Comparison of ENCODE assay signal across 8 mouse cellular contexts in the genomic region with DNA sequence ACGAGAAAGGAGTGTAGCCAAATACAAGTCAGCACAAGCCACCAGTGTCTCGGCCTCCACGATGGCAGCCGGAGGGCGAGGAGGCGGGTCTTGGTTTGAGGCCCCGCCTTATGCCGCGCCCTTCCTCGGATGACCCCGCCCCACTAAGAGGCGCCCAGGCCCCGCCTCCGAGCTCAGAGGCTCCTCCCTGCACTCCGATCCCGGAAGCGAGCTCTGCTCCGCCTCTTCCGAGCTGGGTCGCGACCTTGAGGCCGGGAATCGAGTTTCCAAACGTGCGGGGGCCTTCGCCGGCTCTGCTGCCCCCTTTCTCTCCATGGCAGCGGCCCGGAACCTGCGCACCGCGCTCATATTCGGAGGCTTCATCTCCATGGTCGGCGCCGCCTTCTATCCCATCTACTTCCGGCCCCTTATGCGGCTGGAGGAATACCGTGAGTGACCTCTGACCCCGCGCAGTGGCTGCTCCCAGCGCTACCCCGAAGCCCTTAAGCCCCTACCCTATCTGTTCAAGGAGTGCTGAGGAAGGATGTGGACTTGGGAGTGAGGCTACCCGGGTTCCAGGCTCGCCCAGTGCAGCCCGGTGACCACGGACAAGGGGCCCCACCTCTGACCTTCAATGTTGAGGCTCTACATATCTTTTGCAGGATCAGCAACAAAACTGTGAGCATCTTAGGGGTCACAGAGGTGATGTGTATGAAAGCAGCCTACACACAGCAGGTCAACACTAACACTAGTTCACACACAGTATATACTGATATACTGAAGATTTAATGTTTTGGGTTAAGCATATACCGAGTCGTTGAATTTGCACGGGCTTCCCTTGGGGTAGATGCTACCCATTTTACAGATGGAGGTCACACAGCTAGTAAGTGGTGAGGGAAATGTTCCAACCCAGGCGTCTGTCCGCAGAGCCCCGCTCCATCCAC. TPM values are rescaled to one million over a fixed set of nuclear protein-coding genes. Genes with fewer than 3 reads are reported as not detected.
DNase-seq lines count a peak whose midpoint lies in the region; ATAC-seq and TF ChIP-seq lines count a peak whose summit lies in the region.

TSS of gene Smim20 (plus strand) at position 153 of the 923 bp plus-strand sequence.

- H3K36me3 ChIP-seq in ES-E14 (ENCODE audit: control insufficient read depth, insufficient read depth, low read length, poor library complexity, severe bottlenecking) = peaks cover 2% of the 10 kb centered on the region; the same call in 1 of the 2 replicates
- H3K36me3 ChIP-seq in forebrain, embryonic 15.5 days = no peaks in the 10 kb centered on the region
- H3K36me3 ChIP-seq in lung, embryonic 16.5 days (ENCODE audit: control insufficient read depth, insufficient read depth, low read length) = no peaks in the 10 kb centered on the region

- peak within 1 kb of the TSS; percentile 63 for H3K4me2 ChIP-seq in forebrain, embryonic 15.5 days (replicated peaks)
- peak within 1 kb of the TSS; percentile 73 for H3K4me2 ChIP-seq in lung, embryonic 16.5 days (ENCODE audit: low read depth, low read length)

- peak within 1 kb of the TSS; percentile 86 for H3K9ac ChIP-seq in ES-E14 (ENCODE audit: insufficient read depth, low read depth, low read length, poor library complexity, severe bottlenecking)
- peak within 1 kb of the TSS; percentile 40 for H3K9ac ChIP-seq in forebrain, embryonic 15.5 days (replicated peaks)
- peak within 1 kb of the TSS; percentile 75 for H3K9ac ChIP-seq in lung, embryonic 16.5 days (ENCODE audit: low read length)

- H3K27me3 ChIP-seq in forebrain, embryonic 15.5 days = no peaks in the 10 kb centered on the region
- H3K27me3 ChIP-seq in lung, embryonic 16.5 days (ENCODE audit: control insufficient read depth, insufficient read depth, low read depth, low read length) = no peaks in the 10 kb centered on the region

- H3K4me1 ChIP-seq in ES-E14 (ENCODE audit: control insufficient read depth in 2 of 2, insufficient read depth in 2 of 2, low read length in 2 of 2, poor library complexity in 1 of 2) = peaks cover 3 to 7% of the 10 kb centered on the region in 2 experiments; a peak in 2 of 4 replicates
- peaks cover 15% of the 10 kb centered on the region for H3K4me1 ChIP-seq in forebrain, embryonic 15.5 days
- H3K4me1 ChIP-seq in lung, embryonic 16.5 days (replicated peaks; ENCODE audit: control insufficient read depth, insufficient read depth, low read length) = peaks cover 7% of the 10 kb centered on the region

- intact Hi-C loops in heart, postnatal 25 days (cut with DNase I) = loop anchor here (5.0 kb wide), 1 partner anchor 595 kb away; no protein-coding TSS in a partner anchor

- in situ Hi-C loops in ES-E14 (cut with MboI; ENCODE audit: low sequenced_read_pairs in 2 of 2, unreplicated experiment in 2 of 2) = no loop called here

- peak; percentile 90 for ATAC-seq in forebrain, embryonic 15.5 days (replicated peaks)
- peak; percentile 96 for ATAC-seq in lung, embryonic 16.5 days (ENCODE audit: low read depth)

- WGBS in forebrain, embryonic 15.5 days = 13% methylated on average over 51 of the region's 53 CpGs
- 12% methylated on average over 53 of the region's 53 CpGs for WGBS in lung, embryonic 16.5 days

- peak; percentile 78 for DNase-seq in ES-E14 (ENCODE audit: low read depth, low spot score)
- DNase-seq in cerebellum, adult 11-12 months = peak; percentile 82
- peak; percentile 71 for DNase-seq in heart, postnatal 25 days (ENCODE audit: low spot score)
- DNase-seq in layer of hippocampus, adult 8-10 months (ENCODE audit: low spot score in 2 of 2) = peak; percentile 69 to 77
- DNase-seq in ovary, postnatal 10 days (ENCODE audit: low spot score) = peak; percentile 56
- peak; percentile 76 to 89 for DNase-seq in thymus, postnatal 10 days (ENCODE audit: low spot score in 2 of 2)

- H3K27ac ChIP-seq in ES-E14 (ENCODE audit: insufficient read depth, low read depth, low read length, poor library complexity, severe bottlenecking) = peak within 1 kb of the TSS; percentile 75
- no peak within 1 kb of the TSS for H3K27ac ChIP-seq in forebrain, embryonic 15.5 days (replicated peaks)
- peak within 1 kb of the TSS; percentile 54 for H3K27ac ChIP-seq in lung, embryonic 16.5 days (ENCODE audit: low read length)

- H3K4me3 ChIP-seq in ES-E14 (ENCODE audit: insufficient read depth in 1 of 2, low read depth in 1 of 2, low read length in 2 of 2, poor library complexity in 1 of 2, severe bottlenecking in 1 of 2) = peak within 1 kb of the TSS; percentile 79 to 82
- peak within 1 kb of the TSS; percentile 50 for H3K4me3 ChIP-seq in forebrain, embryonic 15.5 days
- H3K4me3 ChIP-seq in lung, embryonic 16.5 days (ENCODE audit: low read length) = peak within 1 kb of the TSS; percentile 61

- no peaks in the 10 kb centered on the region for H3K9me3 ChIP-seq in ES-E14 (ENCODE audit: control insufficient read depth, insufficient read depth, low read depth, low read length)
- H3K9me3 ChIP-seq in forebrain, embryonic 15.5 days = no peaks in the 10 kb centered on the region
- no peaks in the 10 kb centered on the region for H3K9me3 ChIP-seq in lung, embryonic 16.5 days (ENCODE audit: control insufficient read depth, low read length)

TF ChIP-seq in ES-E14, 5 proteins besides CTCF, POLR2A, EP300 and RAD21:
- peak; percentile 39; the same call in 1 of the 2 replicates for TF ChIP-seq CHD2 (IDR thresholded peaks at IDR 0.05; ENCODE audit: low read depth, low read length)
- TF ChIP-seq ZNF384 (IDR thresholded peaks at IDR 0.05; ENCODE audit: low read depth, low read length) = no peak
- TF ChIP-seq ZC3H11A (IDR thresholded peaks at IDR 0.05; ENCODE audit: borderline replicate concordance, low read depth, low read length) = no peak
- TF ChIP-seq MAFK (IDR thresholded peaks at IDR 0.05; ENCODE audit: insufficient read depth, low read depth, low read length) = peak; percentile 36; the same call in 1 of the 2 replicates
- no peak for TF ChIP-seq HCFC1 (IDR thresholded peaks at IDR 0.05; ENCODE audit: borderline replicate concordance, insufficient read depth, low read length)

RNA-seq across cellular contexts. Expression of gene Smim20, which starts in this region (rescaled TPM):
- total RNA-seq in ES-E14 (2012; rRNA removed) = 32.6 and 36.1 TPM in 2 replicates
- 59.9 and 65.8 TPM in 2 replicates for polyA plus RNA-seq in forebrain, embryonic 15.5 days (2015; fragmentation: Nextera tagmentation; extraction: Ambion mirVana)
- total RNA-seq in heart, postnatal 25 days (2021) = 100 to 1,000 TPM in 1 of 2 experiments, 10 to 100 TPM in 1; 97.7 to 102 TPM
- total RNA-seq in layer of hippocampus, adult 8-10 months (2022) = 10 to 100 TPM; 39.2 to 46.5 (median 44.4) TPM
- 86.5 and 92.7 TPM in 2 replicates for polyA plus RNA-seq in lung, embryonic 16.5 days (2015; fragmentation: Nextera tagmentation; extraction: Ambion mirVana)
